Mouse (Mus musculus) embryo, embryonic 10.5 days (tissue): ENCODE measurements around the gene Hist1h2ba.

Experiments
- DNase-seq: peaks from one replicate; pipeline ENCODE4 v3.0.0-alpha.2; 2015; ENCODE audit warnings: low spot score

Gene Hist1h2ba

GRCm38 (mm10) chr13:23906906-23907305 is 27.1 kb downstream of the Hist1h2ba start:
- DNase-seq: no peak

GRCm38 (mm10) chr13:23898242-23898641 is 35.7 kb downstream of the Hist1h2ba start:
- no peak for DNase-seq

- peak; percentile 48 for DNase-seq
Measured at GRCm38 (mm10) chr13:23893269-23893593, 40.7 kb downstream of the Hist1h2ba start.

- no peak for DNase-seq
Measured at GRCm38 (mm10) chr13:23892592-23893268, 41.2 kb downstream of the Hist1h2ba start.

- peak; percentile 54 for DNase-seq
Measured at GRCm38 (mm10) chr13:23889011-23889605, 44.8 kb downstream of the Hist1h2ba start.

- DNase-seq: no peak
Measured at GRCm38 (mm10) chr13:23887026-23887725, 46.8 kb downstream of the Hist1h2ba start.

GRCm38 (mm10) chr13:23885540-23885939 is 48.4 kb downstream of the Hist1h2ba start:
- DNase-seq: peak; percentile 51
